Mouse (Mus musculus): ENCODE measurements around the gene Wasf2. TPM values are rescaled to one million over a fixed set of nuclear protein-coding genes. Genes with fewer than 3 reads are reported as not detected.

The Wasf2 gene
- polyA plus RNA-seq, 1 experiment: 14.7 TPM

DNA sequence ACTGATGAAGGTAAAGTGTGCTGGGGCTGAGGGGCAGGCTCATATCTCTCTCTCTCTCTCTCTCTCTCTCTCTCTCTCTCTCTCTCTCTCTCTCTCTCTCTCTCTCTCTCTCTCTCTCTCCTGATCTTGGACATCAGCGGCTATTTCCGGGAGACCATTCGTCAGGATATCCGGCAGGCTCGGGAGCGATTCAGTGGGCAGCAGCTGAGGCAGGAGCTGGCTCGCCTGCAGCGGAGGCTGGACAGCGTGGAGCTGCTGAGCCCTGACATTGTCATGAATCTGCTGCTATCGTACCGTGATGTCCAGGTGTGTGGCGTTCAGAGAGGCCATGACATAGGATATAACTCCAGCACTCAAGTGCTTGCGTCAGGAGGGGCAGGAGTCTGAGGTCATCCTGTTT lies 113.2 kb downstream of the Wasf2 start:
- H3K4me1 ChIP-seq (ENCODE audit: control insufficient read depth, insufficient read depth, low read length): no peaks in the 10 kb centered on the region
- H3K27ac ChIP-seq (ENCODE audit: insufficient read depth, low read length): no peak overlapping the region
- no peak overlapping the region for H3K4me3 ChIP-seq (ENCODE audit: insufficient read depth, low read length)
- TF ChIP-seq POLR2A (IDR thresholded peaks at IDR 0.05; ENCODE audit: extremely low read depth, insufficient read depth, low read length) (no peak), CTCF (IDR thresholded peaks at IDR 0.05; ENCODE audit: extremely low read depth, insufficient read depth, low read length) (no peak)

DNA sequence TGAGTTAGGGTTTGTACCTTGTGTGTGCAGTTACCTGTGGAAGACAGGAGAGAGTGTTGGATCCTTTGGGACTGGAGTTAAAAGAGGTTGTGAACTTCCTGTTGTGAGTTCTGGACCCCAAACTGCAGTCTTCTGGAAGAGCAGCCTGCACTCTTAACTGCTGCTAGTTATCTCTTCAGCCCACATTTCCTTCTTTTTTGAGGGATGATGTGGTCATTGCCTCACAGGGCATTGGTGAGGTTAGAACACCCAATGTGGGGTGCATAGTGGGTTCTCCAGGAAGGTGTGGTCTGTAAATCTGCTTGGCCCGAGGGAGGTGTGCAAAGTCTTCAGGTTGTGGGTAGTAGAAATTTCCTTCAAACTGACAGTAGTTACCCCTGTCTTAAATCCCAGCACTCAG lies 114.0 kb downstream of the Wasf2 start:
- TF ChIP-seq POLR2A (IDR thresholded peaks at IDR 0.05; ENCODE audit: extremely low read depth, insufficient read depth, low read length) (no peak), CTCF (IDR thresholded peaks at IDR 0.05; ENCODE audit: extremely low read depth, insufficient read depth, low read length) (no peak)
- Histone ChIP-seq H3K27ac (ENCODE audit: insufficient read depth, low read length) (no peak overlapping the region), H3K4me3 (ENCODE audit: insufficient read depth, low read length) (no peak overlapping the region), H3K4me1 (ENCODE audit: control insufficient read depth, insufficient read depth, low read length) (no peaks in the 10 kb centered on the region)

GRCm38 (mm10) chr4:133247072-133247471 lies 116.8 kb downstream of the Wasf2 start:
- TF ChIP-seq CTCF (IDR thresholded peaks at IDR 0.05; ENCODE audit: extremely low read depth, insufficient read depth, low read length) (no peak), POLR2A (IDR thresholded peaks at IDR 0.05; ENCODE audit: extremely low read depth, insufficient read depth, low read length) (no peak)
- Histone ChIP-seq H3K4me3 (ENCODE audit: insufficient read depth, low read length) (no peak overlapping the region), H3K4me1 (ENCODE audit: control insufficient read depth, insufficient read depth, low read length) (no peaks in the 10 kb centered on the region), H3K27ac (ENCODE audit: insufficient read depth, low read length) (no peak overlapping the region)

DNA sequence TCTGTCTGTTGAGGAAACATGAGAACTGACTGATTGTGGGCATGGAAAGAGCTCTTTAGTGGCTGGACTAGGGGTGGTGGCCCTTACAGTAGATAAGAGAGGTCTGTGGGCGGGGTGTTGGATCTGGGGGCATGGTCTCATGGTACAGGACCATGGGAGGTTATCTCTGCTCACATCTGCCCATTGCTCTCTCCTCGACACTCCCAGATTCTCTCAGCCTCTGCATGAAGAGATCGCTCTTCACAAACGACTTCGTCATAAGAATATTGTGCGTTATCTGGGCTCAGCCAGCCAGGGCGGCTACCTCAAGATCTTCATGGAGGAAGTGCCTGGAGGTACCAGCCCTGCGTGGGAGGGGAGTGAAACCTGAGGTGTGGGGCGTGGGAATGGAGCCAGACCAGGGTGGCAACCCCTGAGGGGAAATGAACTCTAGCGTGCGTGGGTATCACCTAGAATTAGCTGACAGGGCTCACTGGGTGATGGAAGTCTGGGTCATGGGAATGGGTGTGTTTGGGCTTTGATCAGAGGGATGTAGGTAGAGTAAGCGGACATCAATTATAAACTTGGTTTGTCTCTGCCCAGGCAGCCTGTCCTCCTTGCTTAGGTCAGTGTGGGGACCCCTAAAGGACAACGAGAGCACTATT lies 117.6 kb downstream of the Wasf2 start:
- H3K4me3 ChIP-seq (ENCODE audit: insufficient read depth, low read length): no peak overlapping the region
- TF ChIP-seq CTCF (IDR thresholded peaks at IDR 0.05; ENCODE audit: extremely low read depth, insufficient read depth, low read length) (no peak), POLR2A (IDR thresholded peaks at IDR 0.05; ENCODE audit: extremely low read depth, insufficient read depth, low read length) (no peak)
- H3K27ac ChIP-seq (ENCODE audit: insufficient read depth, low read length): no peak overlapping the region
- H3K4me1 ChIP-seq (ENCODE audit: control insufficient read depth, insufficient read depth, low read length): no peaks in the 10 kb centered on the region

Other genes starting within 250 kb of the Wasf2 start
- gene Stx12, start 246.0 kb upstream of the Wasf2 start, polyA plus RNA-seq (2012; rRNA removed): 92.3 and 96.3 TPM in 2 replicates
- 40.2 and 40.3 TPM in 2 replicates for gene Fam76a, start 207.9 kb upstream of the Wasf2 start, polyA plus RNA-seq (2012; rRNA removed)
- 0.11 and 0.15 TPM in 2 replicates for gene Fgr, start 156.4 kb upstream of the Wasf2 start, polyA plus RNA-seq (2012; rRNA removed)
- gene Ahdc1, start 119.2 kb upstream of the Wasf2 start, polyA plus RNA-seq (2012; rRNA removed): 23.8 and 26.4 TPM in 2 replicates
- 10.9 and 11.9 TPM in 2 replicates for gene Cd164l2, start 81.6 kb downstream of the Wasf2 start, polyA plus RNA-seq (2012; rRNA removed)
- 11.2 and 16.1 TPM in 2 replicates for gene Gpr3, start 82.0 kb downstream of the Wasf2 start, polyA plus RNA-seq (2012; rRNA removed)
- gene Map3k6, start 110.3 kb downstream of the Wasf2 start, polyA plus RNA-seq (2012; rRNA removed): 7.8 and 7.9 TPM in 2 replicates
- gene Sytl1, start 132.6 kb downstream of the Wasf2 start, polyA plus RNA-seq (2012; rRNA removed): 2.7 and 3.1 TPM in 2 replicates
- gene Tmem222, start 147.3 kb downstream of the Wasf2 start, polyA plus RNA-seq (2012; rRNA removed): 173 and 175 TPM in 2 replicates
- 46.6 and 49.1 TPM in 2 replicates for gene Wdtc1, start 223.0 kb downstream of the Wasf2 start, polyA plus RNA-seq (2012; rRNA removed)
- 35.2 and 36.1 TPM in 2 replicates for gene Slc9a1, start 239.2 kb downstream of the Wasf2 start, polyA plus RNA-seq (2012; rRNA removed)

Data from cortical plate, adult 2 months (tissue).